ENCODE assay signal across 18 mouse cellular contexts in the genomic region with DNA sequence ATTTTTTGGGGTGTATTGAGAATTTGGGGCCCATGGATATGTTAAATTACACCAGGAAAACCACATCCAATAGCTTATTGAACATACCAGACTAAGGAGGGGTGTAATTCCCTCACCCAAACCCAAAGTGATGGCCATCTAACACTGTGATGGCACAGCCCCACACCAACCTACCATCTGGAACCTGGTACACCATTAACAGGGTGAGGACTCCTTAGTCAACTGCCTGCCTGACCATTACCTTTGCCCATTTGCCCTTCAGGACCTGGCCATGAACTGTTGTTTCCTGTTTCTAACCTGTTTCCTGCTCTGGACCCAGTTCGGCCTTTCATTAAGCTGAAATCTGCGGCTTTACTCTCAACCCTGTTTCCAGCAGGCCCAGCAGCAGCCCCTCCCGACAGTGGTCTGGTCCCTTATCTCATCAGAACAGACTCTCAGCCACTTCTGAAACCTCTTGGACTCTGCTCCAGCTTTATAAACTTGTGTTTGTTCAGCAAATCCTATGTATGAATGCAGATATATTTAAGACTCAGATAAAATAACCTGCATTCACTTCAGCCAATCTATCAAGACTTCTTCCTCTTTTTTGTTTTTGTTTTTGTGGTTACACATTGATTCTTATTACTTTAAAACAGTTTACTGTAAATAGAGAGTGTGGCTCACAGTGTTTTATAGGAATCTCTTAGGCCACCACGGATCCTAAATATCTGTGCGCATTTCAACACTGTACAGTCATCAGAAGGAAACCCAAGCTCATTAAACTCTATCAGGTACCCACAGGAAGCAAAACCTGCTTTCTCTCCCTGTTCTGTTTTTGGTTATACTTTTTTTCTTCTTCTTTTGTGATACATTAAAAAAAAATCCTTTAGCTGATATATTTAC.
DNase-seq lines count a peak whose midpoint lies in the region; ATAC-seq and TF ChIP-seq lines count a peak whose summit lies in the region.
"Had no signal": no experiment of that assay in that cellular context is flagged by ENCODE, and none has a peak within 500 bp of the region (broad histone marks: within the 10 kb centered on the region; RNA-seq: fewer than 3 reads in every experiment).

No protein-coding gene starts in this region.

- H3K27ac ChIP-seq in lung, embryonic 14.5 days (ENCODE audit: low read depth), result no peak overlapping the region
- no peak overlapping the region for H3K27ac ChIP-seq in liver, embryonic 13.5 days
- H3K27ac ChIP-seq in stomach, postnatal 0 days (replicated peaks), result no peak overlapping the region
- H3K27ac ChIP-seq in kidney, embryonic 14.5 days (ENCODE audit: low read depth, low read length), result no peak overlapping the region
- H3K27ac ChIP-seq: hindbrain, postnatal 0 days; limb, embryonic 10.5 days; midbrain, embryonic 15.5 days had no signal

- no peak for TF ChIP-seq EP300 in stomach, postnatal 0 days (optimal IDR thresholded peaks at IDR 0.05)

- TF ChIP-seq CTCF in lung, embryonic 14.5 days (IDR thresholded peaks at IDR 0.05; ENCODE audit: low read depth), result no peak
- no peak for TF ChIP-seq CTCF in stomach, postnatal 0 days (IDR thresholded peaks at IDR 0.05; ENCODE audit: low read depth)

- no peaks in the 10 kb centered on the region for H3K27me3 ChIP-seq in lung, embryonic 14.5 days (ENCODE audit: insufficient read depth, low read length)
- H3K27me3 ChIP-seq in liver, embryonic 13.5 days, result no peaks in the 10 kb centered on the region
- H3K27me3 ChIP-seq in stomach, postnatal 0 days (ENCODE audit: control insufficient read depth, insufficient read depth, low read length), result no peaks in the 10 kb centered on the region
- no peaks in the 10 kb centered on the region for H3K27me3 ChIP-seq in kidney, embryonic 14.5 days (ENCODE audit: control insufficient read depth, insufficient read depth, low read length)
- H3K27me3 ChIP-seq: midbrain, embryonic 15.5 days had no signal

- no peak for DNase-seq in lung, embryonic 14.5 days
- no peak for DNase-seq in lung, postnatal 25 days (ENCODE audit: low spot score)
- DNase-seq in liver, embryonic 13.5 days, result no peak
- DNase-seq in stomach, postnatal 0 days (ENCODE audit: low spot score), result peak; percentile 18
- no peak for DNase-seq in layer of hippocampus, adult 11-12 months (ENCODE audit: low spot score)
- DNase-seq in frontal cortex, postnatal 14 days (ENCODE audit: low spot score in 2 of 2), result no peak
- DNase-seq: adrenal gland, postnatal 10 days; cerebellum, postnatal 36 days; heart, postnatal 10 days; kidney, postnatal 14 days; thymus, postnatal 14 days had no signal

- H3K4me1 ChIP-seq in lung, embryonic 14.5 days (ENCODE audit: insufficient read depth), result no peaks in the 10 kb centered on the region
- 0 out of 2 replicates have a peak, but pooled peaks cover 4% of the 10 kb centered on the region for H3K4me1 ChIP-seq in liver, embryonic 13.5 days (replicated peaks)
- H3K4me1 ChIP-seq in stomach, postnatal 0 days (replicated peaks; ENCODE audit: control insufficient read depth, insufficient read depth), result no peaks in the 10 kb centered on the region
- no peaks in the 10 kb centered on the region for H3K4me1 ChIP-seq in kidney, embryonic 14.5 days (ENCODE audit: control insufficient read depth, insufficient read depth, low read length)
- H3K4me1 ChIP-seq: limb, embryonic 10.5 days; midbrain, embryonic 15.5 days had no signal

- peak; percentile 31; the same call in 1 of the 2 replicates for ATAC-seq in lung, embryonic 14.5 days (ENCODE audit: insufficient read depth)
- peak; percentile 59 for ATAC-seq in granulocyte monocyte progenitor cell, adult 5-6 weeks (replicated peaks; ENCODE audit: poor library complexity, severe bottlenecking)
- ATAC-seq in liver, embryonic 13.5 days (ENCODE audit: low read depth), result peak; percentile 66
- ATAC-seq in stomach, postnatal 0 days (ENCODE audit: low FRiP score, low TSS enrichment), result no peak; the same call in 1 of the 2 replicates
- no peak for ATAC-seq in kidney, embryonic 14.5 days (ENCODE audit: low FRiP score, low TSS enrichment)
- ATAC-seq: forebrain, embryonic 14.5 days; hindbrain, postnatal 0 days; lung, postnatal 0 days; midbrain, embryonic 15.5 days had no signal

- no peak overlapping the region for H3K4me3 ChIP-seq in lung, embryonic 14.5 days (ENCODE audit: low read depth, low read length)
- no peak overlapping the region for H3K4me3 ChIP-seq in liver, embryonic 13.5 days (replicated peaks)
- H3K4me3 ChIP-seq in stomach, postnatal 0 days (ENCODE audit: low read depth, low read length), result no peak overlapping the region
- H3K4me3 ChIP-seq in kidney, embryonic 14.5 days (ENCODE audit: low read length), result no peak overlapping the region
- H3K4me3 ChIP-seq: limb, embryonic 10.5 days; midbrain, embryonic 15.5 days had no signal

- no peak overlapping the region for H3K4me2 ChIP-seq in lung, embryonic 14.5 days
- no peak overlapping the region for H3K4me2 ChIP-seq in liver, embryonic 13.5 days
- no peak overlapping the region for H3K4me2 ChIP-seq in stomach, postnatal 0 days (replicated peaks; ENCODE audit: low read depth)
- H3K4me2 ChIP-seq in kidney, embryonic 14.5 days (replicated peaks; ENCODE audit: low read depth, low read length), result no peak overlapping the region
- H3K4me2 ChIP-seq: midbrain, embryonic 15.5 days had no signal

- H3K9ac ChIP-seq in lung, embryonic 14.5 days, result no peak overlapping the region
- H3K9ac ChIP-seq in liver, embryonic 13.5 days, result no peak overlapping the region
- H3K9ac ChIP-seq in stomach, postnatal 0 days (ENCODE audit: low read length), result no peak overlapping the region
- H3K9ac ChIP-seq in kidney, embryonic 14.5 days (ENCODE audit: low read depth, low read length), result no peak overlapping the region
- H3K9ac ChIP-seq: midbrain, embryonic 15.5 days had no signal

- no peaks in the 10 kb centered on the region for H3K36me3 ChIP-seq in lung, embryonic 14.5 days (ENCODE audit: insufficient read depth)
- no peaks in the 10 kb centered on the region for H3K36me3 ChIP-seq in liver, embryonic 13.5 days
- no peaks in the 10 kb centered on the region for H3K36me3 ChIP-seq in stomach, postnatal 0 days (ENCODE audit: control insufficient read depth, insufficient read depth, low read length)
- no peaks in the 10 kb centered on the region for H3K36me3 ChIP-seq in kidney, embryonic 14.5 days (ENCODE audit: control insufficient read depth, insufficient read depth, low read length)
- H3K36me3 ChIP-seq: limb, embryonic 10.5 days; midbrain, embryonic 15.5 days had no signal

- WGBS in lung, embryonic 14.5 days, result 50% methylated on average over 5 of the region's 5 CpGs
- WGBS in liver, embryonic 13.5 days (ENCODE audit: insufficient replicate concordance), result 6% methylated on average over 5 of the region's 5 CpGs
- WGBS in stomach, postnatal 0 days, result 42% methylated on average over 5 of the region's 5 CpGs
- WGBS in kidney, embryonic 14.5 days, result 69% methylated on average over 5 of the region's 5 CpGs

- H3K9me3 ChIP-seq in lung, embryonic 14.5 days (ENCODE audit: low read depth, low read length), result no peaks in the 10 kb centered on the region
- H3K9me3 ChIP-seq in liver, embryonic 13.5 days (replicated peaks), result no peaks in the 10 kb centered on the region
- no peaks in the 10 kb centered on the region for H3K9me3 ChIP-seq in stomach, postnatal 0 days (ENCODE audit: control insufficient read depth, low read length)
- no peaks in the 10 kb centered on the region for H3K9me3 ChIP-seq in kidney, embryonic 14.5 days (ENCODE audit: control insufficient read depth, low read length)
- H3K9me3 ChIP-seq: limb, embryonic 10.5 days; midbrain, embryonic 15.5 days had no signal

Comparison
In these comparisons a context has a peak if more than half of its experiments do, and no peak if none do; other contexts are left out.
1. ATAC-seq: peak in lung, embryonic 14.5 days (single experiment), granulocyte monocyte progenitor cell, adult 5-6 weeks (single experiment) and liver, embryonic 13.5 days (single experiment); none in stomach, postnatal 0 days (single experiment) and kidney, embryonic 14.5 days (single experiment).